Mouse (Mus musculus) CH12.LX (cell line): ENCODE results near the gene Atp7a. TPM values are rescaled to one million over a fixed set of nuclear protein-coding genes. Genes with fewer than 3 reads are reported as not detected.

Source experiments
- DNase-seq: peaks from one replicate; pipeline ENCODE4 v3.0.0-alpha.2; 2013; ENCODE audit errors: extremely low read depth
- H3K27ac ChIP-seq: 2 replicates; pipeline ENCODE4 v1.5.1; 2012; ENCODE audit warnings: low read depth, mild to moderate bottlenecking, control low read depth, moderate library complexity; ENCODE audit not compliant: insufficient read depth
- H3K27me3 ChIP-seq: replicated peaks from 2 replicates; pipeline ENCODE3; 2012; ENCODE audit warnings: inconsistent platforms
- H3K36me3 ChIP-seq, 2 experiments: replicated peaks in 1 of 2; 2 replicates each; pipeline versions ENCODE3 to v1.6.1; 2012; ENCODE audit warnings: inconsistent platforms in 1 of 2, low read length in 1 of 2, mild to moderate bottlenecking in 1 of 2, mixed read lengths in 1 of 2, moderate library complexity in 1 of 2; ENCODE audit not compliant: control insufficient read depth in 1 of 2, insufficient read depth in 1 of 2
- H3K4me1 ChIP-seq, 2 experiments: 2 replicates each; pipeline ENCODE4 v1.6.1; 2012; ENCODE audit warnings: inconsistent platforms in 1 of 2, moderate library complexity in 1 of 2; ENCODE audit not compliant: insufficient read depth in 2 of 2, control insufficient read depth in 1 of 2
- H3K4me2 ChIP-seq: 2 replicates; pipeline ENCODE4 v1.6.1; 2012; ENCODE audit warnings: low read depth, mild to moderate bottlenecking, control low read depth; ENCODE audit not compliant: poor library complexity, insufficient read depth, severe bottlenecking
- H3K4me3 ChIP-seq, 3 experiments: fragments of 150-350 bp in 1 of 3; sonication (generic) in 1 of 3; replicated peaks in 1 of 3; 2 replicates each; pipeline versions ENCODE3 to v1.5.1; 2011 to 2012; ENCODE audit warnings: low read depth in 2 of 3, low read length in 2 of 3, mild to moderate bottlenecking in 2 of 3, moderate library complexity in 2 of 3, control low read depth in 1 of 3, improper control_type of control experiment in 1 of 3, inconsistent platforms in 1 of 3, mixed read lengths in 1 of 3; ENCODE audit not compliant: poor library complexity in 1 of 3
- H3K79me2 ChIP-seq: replicated peaks from 2 replicates; pipeline ENCODE4 v1.6.1; 2012; ENCODE audit warnings: mild to moderate bottlenecking, moderate library complexity; ENCODE audit not compliant: control insufficient read depth, poor library complexity, insufficient read depth, severe bottlenecking; ENCODE audit errors: extremely low read depth
- H3K9ac ChIP-seq: 2 replicates; pipeline ENCODE4 v1.6.1; 2012; ENCODE audit warnings: low read depth, mild to moderate bottlenecking, control low read depth, moderate library complexity; ENCODE audit not compliant: insufficient read depth
- H3K9me3 ChIP-seq: replicated peaks from 2 replicates; pipeline ENCODE3; 2012; ENCODE audit warnings: low read length, inconsistent platforms, mixed read lengths
- E2F4 ChIP-seq: IDR thresholded peaks from 2 replicates; pipeline ENCODE4 v1.6.1; 2011; ENCODE audit warnings: low read depth, low read length, improper control_type of control experiment; ENCODE audit not compliant: insufficient replicate concordance
- GABPA ChIP-seq: IDR thresholded peaks from 2 replicates; pipeline ENCODE4 v1.6.1; 2012; ENCODE audit warnings: low read depth, low read length, improper control_type of control experiment, inconsistent platforms; ENCODE audit not compliant: insufficient replicate concordance
- IRF4 ChIP-seq: IDR thresholded peaks from 2 replicates; pipeline ENCODE4 v1.6.1; 2014; ENCODE audit warnings: low read depth, mild to moderate bottlenecking, inconsistent platforms, low read length, improper control_type of control experiment
- JUN ChIP-seq: IDR thresholded peaks from 2 replicates; pipeline ENCODE4 v1.6.1; 2011; ENCODE audit warnings: low read depth, mild to moderate bottlenecking, low read length, improper control_type of control experiment, moderate library complexity; ENCODE audit not compliant: insufficient read depth
- MAFK ChIP-seq: IDR thresholded peaks from 2 replicates; pipeline ENCODE4 v1.6.1; 2011; ENCODE audit warnings: low read length, improper control_type of control experiment; ENCODE audit not compliant: insufficient replicate concordance
- MAZ ChIP-seq: IDR thresholded peaks from 2 replicates; pipeline ENCODE4 v1.6.1; 2012; ENCODE audit warnings: low read depth, mild to moderate bottlenecking, inconsistent platforms, low read length, improper control_type of control experiment, moderate library complexity
- MEF2A ChIP-seq: IDR thresholded peaks from 2 replicates; pipeline ENCODE4 v1.6.1; 2014; ENCODE audit warnings: low read depth, mild to moderate bottlenecking, inconsistent platforms, low read length, improper control_type of control experiment, borderline replicate concordance
- MYC ChIP-seq: IDR thresholded peaks from 2 replicates; pipeline ENCODE4 v1.6.1; 2011; ENCODE audit warnings: low read depth, mild to moderate bottlenecking, improper control_type of control experiment, low read length
- NELFE ChIP-seq: IDR thresholded peaks from 2 replicates; pipeline ENCODE4 v1.6.1; 2011; ENCODE audit warnings: low read depth, low read length, improper control_type of control experiment
- NRF1 ChIP-seq: IDR thresholded peaks from 2 replicates; pipeline ENCODE4 v1.6.1; 2014; ENCODE audit warnings: low read depth, mild to moderate bottlenecking, inconsistent platforms, low read length, improper control_type of control experiment, moderate library complexity
- RAD21 ChIP-seq: IDR thresholded peaks from 2 replicates; pipeline ENCODE4 v1.6.1; 2011; ENCODE audit warnings: low read depth, mild to moderate bottlenecking, low read length, improper control_type of control experiment, moderate library complexity
- SMC3 ChIP-seq: IDR thresholded peaks from 2 replicates; pipeline ENCODE4 v1.6.1; 2011; ENCODE audit warnings: low read depth, low read length, improper control_type of control experiment
- TBP ChIP-seq: conservative IDR thresholded peaks from 2 replicates; pipeline ENCODE4 v1.6.1; 2011; ENCODE audit warnings: low read depth, low read length, improper control_type of control experiment
- TCF12 ChIP-seq: IDR thresholded peaks from 2 replicates; pipeline ENCODE4 v1.6.1; 2014; ENCODE audit warnings: low read depth, mild to moderate bottlenecking, inconsistent platforms, low read length, improper control_type of control experiment
- USF1 ChIP-seq: IDR thresholded peaks from 2 replicates; pipeline ENCODE4 v1.6.1; 2014; ENCODE audit warnings: low read depth, mild to moderate bottlenecking, inconsistent platforms, low read length, improper control_type of control experiment
- USF2 ChIP-seq: conservative IDR thresholded peaks from 2 replicates; pipeline ENCODE4 v1.6.1; 2011; ENCODE audit warnings: low read depth, low read length, improper control_type of control experiment
- ZC3H11A ChIP-seq: IDR thresholded peaks from 2 replicates; pipeline ENCODE4 v1.6.1; 2012; ENCODE audit warnings: low read depth, mild to moderate bottlenecking, inconsistent platforms, low read length, improper control_type of control experiment
- ZKSCAN1 ChIP-seq: IDR thresholded peaks from 2 replicates; pipeline ENCODE4 v1.6.1; 2012; ENCODE audit warnings: low read depth, inconsistent platforms, low read length, improper control_type of control experiment, borderline replicate concordance
- ZMIZ1 ChIP-seq: IDR thresholded peaks from 2 replicates; pipeline ENCODE4 v1.6.1; 2012; ENCODE audit warnings: low read depth, mild to moderate bottlenecking, inconsistent platforms, low read length, improper control_type of control experiment
- dilution Hi-C: fragments of 300-500 bp; cut with MboI; formaldehyde crosslinking; loops from 2 replicates; pipeline ENCODE4 v1.14.3; 2020; ENCODE audit warnings: low sequenced_read_pairs; ENCODE audit not compliant: extremely low pct_unique_long_range_greater_than_20kb, extremely low pct_ligation_motif_present
- in situ Hi-C: fragments of 300-500 bp; cut with MboI; formaldehyde crosslinking; loops from 3 replicates; pipeline ENCODE4 v1.14.3; 2019; ENCODE audit warnings: low sequenced_read_pairs, low pct_ligation_motif_present, low pct_unique_long_range_greater_than_20kb, mixed read lengths
- polyA plus RNA-seq: library from polyadenylated mRNA; unstranded; fragments of >175 nt; gene quantifications from 2 replicates; pipeline ENCODE4 v1.2.1, GENCODE M21; 2012; ENCODE audit warnings: low read depth; ENCODE audit not compliant: insufficient read length
- total RNA-seq, 2 experiments: library from RNA; depleted of rRNA; stranded (reverse); fragments of 300-350 nt in 1 of 2; fragments of >200 nt in 1 of 2; gene quantifications; 2 replicates each; pipeline ENCODE4 v1.2.3; 2012 to 2014

Atp7a gene
- total and polyA plus RNA-seq, 3 experiments, result 2.2 to 5.4 (median 4.0) TPM

- Histone ChIP-seq H3K27ac (no peak overlapping the region), H3K4me2 (no peak overlapping the region), H3K4me1 (no peaks in the 10 kb centered on the region)
- no peak for DNase-seq
- in situ Hi-C loops (no loop called here), dilution Hi-C loops (no loop called here)
- no peak for TF ChIP-seq MYC
- TF ChIP-seq NRF1, result no peak
- TF ChIP-seq JUN, result no peak
- TF ChIP-seq USF1, result no peak
- no peak for TF ChIP-seq E2F4
- TF ChIP-seq NELFE, result no peak
- no peak for TF ChIP-seq RAD21
- TF ChIP-seq ZKSCAN1, result no peak
- TF ChIP-seq ZC3H11A, result no peak
- TF ChIP-seq MEF2A, result no peak
- TF ChIP-seq, all 38 proteins: peak for 0
- Histone ChIP-seq H3K36me3 (peaks cover 0 to 13% of the 10 kb centered on the region in 2 experiments), H3K79me2 (no peaks in the 10 kb centered on the region), H3K27me3 (no peaks in the 10 kb centered on the region), H3K4me3 (no peak overlapping the region), H3K9ac (no peak overlapping the region), H3K9me3 (no peaks in the 10 kb centered on the region)
These were observed 58.5 kb downstream of the Atp7a start for GRCm38 (mm10) chrX:106085564-106085963.

- dilution Hi-C loops, result no loop called here
- no peak overlapping the region for H3K9ac ChIP-seq
- no peak for TF ChIP-seq SMC3
- no peak for TF ChIP-seq ZMIZ1
- TF ChIP-seq USF2, result no peak
- no peak for TF ChIP-seq USF1
- TF ChIP-seq GABPA, result no peak
- TF ChIP-seq TBP, result no peak
- no peak for TF ChIP-seq IRF4
- TF ChIP-seq MAZ, result no peak
- no peak for TF ChIP-seq MAFK
- TF ChIP-seq ZC3H11A, result no peak
- no peak for TF ChIP-seq TCF12
- TF ChIP-seq, all 38 proteins: peak for 0
- H3K27me3 ChIP-seq, result no peaks in the 10 kb centered on the region
- in situ Hi-C loops, result no loop called here
- H3K27ac ChIP-seq, result no peak overlapping the region
- no peak overlapping the region for H3K4me3 ChIP-seq
- no peaks in the 10 kb centered on the region for H3K9me3 ChIP-seq
- peaks cover 0 to 3% of the 10 kb centered on the region in 2 experiments; a peak in 1 of 4 replicates for H3K4me1 ChIP-seq
- no peaks in the 10 kb centered on the region for H3K36me3 ChIP-seq
- H3K79me2 ChIP-seq, result no peaks in the 10 kb centered on the region
- H3K4me2 ChIP-seq, result no peak overlapping the region; the same call in 1 of the 2 replicates
- peak; percentile 69 for DNase-seq
These were observed 65.9 kb downstream of the Atp7a start for GRCm38 (mm10) chrX:106092939-106093338.
